In genomic region chr14:75024793-75025710, GRCm38 (mm10) we compare ENCODE assay signal across 24 mouse cellular contexts. TPM values are rescaled to one million over a fixed set of nuclear protein-coding genes. Genes with fewer than 3 reads are reported as not detected.
DNase-seq lines count a peak whose midpoint lies in the region.
"Had no signal": no experiment of that assay in that cellular context is flagged by ENCODE, and none has a peak within 500 bp of the region (broad histone marks: within the 10 kb centered on the region; RNA-seq: fewer than 3 reads in every experiment).

No protein-coding gene starts in this region.

- H3K36me3 ChIP-seq in macrophage (ENCODE audit: inconsistent target): 0 out of 2 replicates have a peak, but pooled peaks cover 5% of the 10 kb centered on the region
- H3K36me3 ChIP-seq in heart, embryonic 10.5 days: no peaks in the 10 kb centered on the region
- H3K36me3 ChIP-seq: heart, embryonic 12.5 days; intestine, embryonic 15.5 days; limb, embryonic 15.5 days; midbrain, embryonic 12.5 days; neural tube, embryonic 12.5 days had no signal

- WGBS in macrophage (ENCODE audit: missing documents): 25% methylated on average over 8 of the region's 8 CpGs
- 80% methylated on average over 8 of the region's 8 CpGs for WGBS in heart, embryonic 10.5 days

- no peaks in the 10 kb centered on the region for H3K27me3 ChIP-seq in heart, embryonic 10.5 days (ENCODE audit: insufficient read depth, poor library complexity, severe bottlenecking)
- H3K27me3 ChIP-seq: forebrain, embryonic 13.5 days; heart, embryonic 12.5 days; intestine, embryonic 15.5 days; limb, embryonic 15.5 days; midbrain, embryonic 12.5 days; neural tube, embryonic 12.5 days had no signal

- intact Hi-C loops in heart, postnatal 25 days (cut with DNase I): no loop called here

- no peak overlapping the region for H3K4me3 ChIP-seq in macrophage (ENCODE audit: inconsistent target)
- H3K4me3 ChIP-seq in heart, embryonic 10.5 days: no peak overlapping the region
- H3K4me3 ChIP-seq: erythroblast, embryonic 14.5 days; forebrain, embryonic 13.5 days; heart, embryonic 12.5 days; intestine, embryonic 15.5 days; limb, embryonic 15.5 days; midbrain, embryonic 12.5 days; neural tube, embryonic 12.5 days had no signal

- H3K4me1 ChIP-seq in heart, embryonic 10.5 days: peaks cover 3% of the 10 kb centered on the region; the same call in 1 of the 2 replicates
- H3K4me1 ChIP-seq: forebrain, embryonic 13.5 days; intestine, embryonic 15.5 days; limb, embryonic 15.5 days; midbrain, embryonic 12.5 days; neural tube, embryonic 12.5 days had no signal

- peak; percentile 51 for DNase-seq in heart, adult 11 months
- no peak for DNase-seq in heart, adult 8-10 months (ENCODE audit: low spot score)
- peak; percentile 72 to 77 for DNase-seq in spleen, postnatal 36 days (ENCODE audit: low spot score in 2 of 2)
- no peak for DNase-seq in spleen, postnatal 14 days (ENCODE audit: low spot score in 2 of 2)
- no peak for DNase-seq in layer of hippocampus, postnatal 14 days (ENCODE audit: low spot score in 2 of 2)
- no peak for DNase-seq in heart, embryonic 10.5 days (ENCODE audit: low spot score)
- no peak for DNase-seq in heart, postnatal 25 days (ENCODE audit: low spot score)
- DNase-seq: cerebellum, adult 9-10 months; gastrocnemius, postnatal 36 days; heart, postnatal 14 days; kidney, adult 9 months; lung, embryonic 14.5 days; lung, postnatal 4 days; spleen, adult 18-20 months; thymus, postnatal 14 days had no signal

- H3K9me3 ChIP-seq in heart, embryonic 10.5 days: no peaks in the 10 kb centered on the region
- H3K9me3 ChIP-seq: forebrain, embryonic 13.5 days; intestine, embryonic 15.5 days; limb, embryonic 15.5 days; midbrain, embryonic 12.5 days; neural tube, embryonic 12.5 days had no signal

- peak overlapping the region; percentile 40 for H3K27ac ChIP-seq in macrophage
- no peak overlapping the region for H3K27ac ChIP-seq in heart, embryonic 10.5 days
- H3K27ac ChIP-seq: forebrain, embryonic 13.5 days; hindbrain, embryonic 14.5 days; intestine, embryonic 15.5 days; limb, embryonic 15.5 days; midbrain, embryonic 12.5 days; neural tube, embryonic 12.5 days had no signal

- H3K79me2 ChIP-seq in macrophage (ENCODE audit: inconsistent target): peaks cover 89% of the 10 kb centered on the region

RNA-seq across cellular contexts. Expression of gene Rubcnl, which starts 9.2 kb away (rescaled TPM):
- 1 to 10 TPM in 2 of 4 experiments, under 1 TPM in 2; 0.69 to 1.3 (median 0.99) TPM for total RNA-seq in heart, adult 8-10 months (2022)
- 10 to 100 TPM in 17 of 26 experiments, 1 to 10 TPM in 9; 2.9 to 39.5 (median 21.6) TPM for total RNA-seq in macrophage (2018; cell fraction: chromatin; rRNA removed)
- total RNA-seq in macrophage (2018; cell fraction: cytosol; rRNA removed): 10 to 100 TPM in 2 of 26 experiments, 1 to 10 TPM in 22, under 1 TPM in 2; 0.80 to 11.8 (median 5.9) TPM
- 10 to 100 TPM in 16 of 26 experiments, 1 to 10 TPM in 10; 3.1 to 39.7 (median 18.1) TPM for total RNA-seq in macrophage (2018; cell fraction: nucleus; rRNA removed)
- 3.3 to 9.9 TPM (median 4.6 TPM) in 3 replicates for polyA plus RNA-seq in macrophage (2018)
- total RNA-seq in layer of hippocampus, postnatal 14 days (2021): 1 to 10 TPM; 1.2 to 1.4 TPM
- 0.40 and 0.81 TPM in 2 replicates for polyA plus RNA-seq in heart, embryonic 10.5 days (2016; fragmentation: Nextera tagmentation; extraction: Ambion mirVana)
- 1 to 10 TPM in 1 of 2 experiments, under 1 TPM in 1; 0.49 to 1.1 TPM for total RNA-seq in heart, postnatal 25 days (2021)

Comparison
In these comparisons a context has a peak if more than half of its experiments do, and no peak if none do; other contexts are left out.
1. DNase-seq: peak in heart, adult 11 months (single experiment) and spleen, postnatal 36 days (2 of 2); none in heart, adult 8-10 months (single experiment), spleen, postnatal 14 days (0 of 2), layer of hippocampus, postnatal 14 days (0 of 2), heart, embryonic 10.5 days (single experiment) and heart, postnatal 25 days (single experiment).